Mouse (Mus musculus) G1E (cell line): ENCODE data around the gene Btg4.

Source experiments
- CTCF ChIP-seq: IDR thresholded peaks from 2 replicates; pipeline ENCODE4 v1.5.1; 2012; ENCODE audit warnings: low read depth, low read length, inconsistent platforms, mixed read lengths
- GATA1 ChIP-seq: IDR thresholded peaks from 2 replicates; pipeline ENCODE4 v1.6.1; 2012; ENCODE audit warnings: borderline replicate concordance, low read length, inconsistent platforms, mixed read lengths
- POLR2AphosphoS5 ChIP-seq: IDR thresholded peaks from 2 replicates; pipeline ENCODE4 v1.6.1; 2012; ENCODE audit warnings: low read depth, low read length, inconsistent platforms; ENCODE audit not compliant: insufficient replicate concordance

DNA sequence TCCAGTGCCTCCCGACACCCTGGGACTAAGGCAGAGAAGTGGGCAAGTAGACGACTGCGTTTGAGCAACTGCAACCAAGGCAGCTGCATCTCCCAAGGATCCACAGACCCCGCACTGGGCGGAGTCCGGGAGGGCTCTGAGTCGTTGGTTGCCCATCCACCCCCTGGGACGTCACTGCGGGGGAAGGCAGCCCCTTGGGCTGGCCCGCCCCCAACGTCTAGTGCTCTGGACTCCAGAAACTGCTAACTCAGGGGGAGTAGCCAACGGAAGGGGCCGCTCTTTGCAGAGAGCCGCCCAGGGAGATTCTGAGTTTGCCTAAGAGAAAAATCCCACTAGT lies 16.2 kb downstream of the Btg4 start, which contains the start of gene Layn:
- TF ChIP-seq CTCF (no peak), POLR2AphosphoS5 (no peak), GATA1 (no peak)
